Mouse (Mus musculus): ENCODE measurements at regions not wholly inside any gene's neighbourhood (a gene's known extent, or its start where the extent isn't known, plus 50 kb on each side); places are given as distances from the start of the nearest gene placed in this dataset.

DNA sequence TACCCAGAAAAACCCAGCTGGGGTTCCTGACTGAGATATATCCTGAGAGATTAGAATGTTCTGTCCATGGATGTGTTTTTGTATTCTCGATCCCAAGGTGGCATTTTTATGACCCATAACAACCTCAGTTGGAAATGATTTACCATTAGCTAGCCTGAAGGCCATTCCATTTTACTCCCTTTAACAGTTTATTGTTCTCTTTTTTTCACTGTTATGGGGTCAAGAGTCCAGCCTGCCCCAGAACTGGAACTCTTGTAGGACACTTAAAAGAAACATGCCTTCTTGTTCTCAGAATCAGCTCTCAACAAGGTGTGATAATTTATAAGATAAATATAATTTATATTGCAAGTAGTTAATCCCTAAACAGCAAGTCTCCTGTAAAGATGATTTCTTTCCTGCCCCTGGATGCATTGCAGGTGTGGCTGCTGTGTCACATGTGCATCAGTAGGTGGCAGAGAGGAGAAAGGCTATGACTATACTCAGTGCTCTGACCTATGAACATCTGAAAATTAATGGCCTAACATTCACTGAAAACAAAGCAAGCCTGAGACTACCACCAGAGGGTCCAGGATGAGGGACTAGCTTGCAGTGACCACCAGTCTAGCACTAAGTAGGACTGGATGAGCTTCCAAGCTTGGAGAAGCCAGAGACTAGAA, 181.6 kb upstream of the Gm527 start:
- 37% methylated on average over 1 of the region's 1 CpGs for WGBS
- H3K27me3 ChIP-seq, result no peaks in the 10 kb centered on the region
- H3K9ac ChIP-seq (replicated peaks), result no peak overlapping the region
- ATAC-seq (ENCODE audit: insufficient number of reproducible peaks, insufficient read depth, low FRiP score, low TSS enrichment, low read depth), result no peak
- no peak overlapping the region for H3K4me2 ChIP-seq
- H3K4me3 ChIP-seq (replicated peaks), result no peak overlapping the region
- H3K4me1 ChIP-seq (replicated peaks), result no peaks in the 10 kb centered on the region
- no peaks in the 10 kb centered on the region for H3K36me3 ChIP-seq
- no peaks in the 10 kb centered on the region for H3K9me3 ChIP-seq
- H3K27ac ChIP-seq, result no peak overlapping the region

- H3K4me1 ChIP-seq (replicated peaks), result no peaks in the 10 kb centered on the region
- no peak overlapping the region for H3K4me3 ChIP-seq (replicated peaks)
- no peak overlapping the region for H3K27ac ChIP-seq
- H3K36me3 ChIP-seq, result no peaks in the 10 kb centered on the region
- no peak for ATAC-seq (ENCODE audit: insufficient number of reproducible peaks, insufficient read depth, low FRiP score, low TSS enrichment, low read depth)
- H3K4me2 ChIP-seq, result no peak overlapping the region
- no peaks in the 10 kb centered on the region for H3K27me3 ChIP-seq
- no peak overlapping the region for H3K9ac ChIP-seq (replicated peaks)
- no peaks in the 10 kb centered on the region for H3K9me3 ChIP-seq
- 87% methylated on average over 5 of the region's 5 CpGs for WGBS
Measured at GRCm38 (mm10) chr12:64703419-64703818, 214.3 kb upstream of the Gm527 start.

- H3K9ac ChIP-seq (replicated peaks), result no peak overlapping the region
- H3K9me3 ChIP-seq, result no peaks in the 10 kb centered on the region
- no peak overlapping the region for H3K4me3 ChIP-seq (replicated peaks)
- WGBS, result 67% methylated on average over 3 of the region's 3 CpGs
- H3K27me3 ChIP-seq, result no peaks in the 10 kb centered on the region
- no peaks in the 10 kb centered on the region for H3K4me1 ChIP-seq (replicated peaks)
- H3K4me2 ChIP-seq, result no peak overlapping the region
- no peaks in the 10 kb centered on the region for H3K36me3 ChIP-seq
- ATAC-seq (ENCODE audit: insufficient number of reproducible peaks, insufficient read depth, low FRiP score, low TSS enrichment, low read depth), result no peak
- no peak overlapping the region for H3K27ac ChIP-seq
Measured at GRCm38 (mm10) chr12:64701066-64701465, 216.6 kb upstream of the Gm527 start.

DNA sequence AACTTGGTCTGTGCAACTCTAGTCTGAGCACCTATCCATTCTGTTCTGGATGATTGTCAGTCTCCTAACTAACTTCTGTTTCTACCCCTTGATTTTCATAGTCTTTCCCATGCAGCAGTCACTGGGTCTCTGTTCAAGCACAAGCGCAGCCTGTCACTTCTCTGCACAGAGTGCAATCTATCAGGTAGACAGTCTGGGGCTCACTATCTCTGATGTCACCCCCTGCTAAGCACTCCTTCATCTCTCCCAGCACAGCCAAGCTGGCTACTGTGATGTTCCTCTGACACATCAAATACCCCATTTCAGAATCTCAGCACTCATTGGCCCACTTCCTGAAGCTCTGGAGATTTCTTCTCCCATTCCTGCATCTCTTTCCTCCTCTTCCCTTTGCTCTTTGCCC, 220.9 kb upstream of the Fscb start:
- H3K9me3 ChIP-seq, result no peaks in the 10 kb centered on the region
- peaks cover 12% of the 10 kb centered on the region for H3K4me1 ChIP-seq (replicated peaks)
- WGBS, result 63% methylated on average over 1 of the region's 1 CpGs
- no peak overlapping the region for H3K27ac ChIP-seq
- no peak overlapping the region for H3K4me3 ChIP-seq (replicated peaks)
- no peak for ATAC-seq (ENCODE audit: insufficient number of reproducible peaks, insufficient read depth, low FRiP score, low TSS enrichment, low read depth)
- no peak overlapping the region for H3K9ac ChIP-seq (replicated peaks)
- no peaks in the 10 kb centered on the region for H3K36me3 ChIP-seq
- no peaks in the 10 kb centered on the region; the same call in 1 of the 2 replicates for H3K27me3 ChIP-seq
- H3K4me2 ChIP-seq, result no peak overlapping the region

DNA sequence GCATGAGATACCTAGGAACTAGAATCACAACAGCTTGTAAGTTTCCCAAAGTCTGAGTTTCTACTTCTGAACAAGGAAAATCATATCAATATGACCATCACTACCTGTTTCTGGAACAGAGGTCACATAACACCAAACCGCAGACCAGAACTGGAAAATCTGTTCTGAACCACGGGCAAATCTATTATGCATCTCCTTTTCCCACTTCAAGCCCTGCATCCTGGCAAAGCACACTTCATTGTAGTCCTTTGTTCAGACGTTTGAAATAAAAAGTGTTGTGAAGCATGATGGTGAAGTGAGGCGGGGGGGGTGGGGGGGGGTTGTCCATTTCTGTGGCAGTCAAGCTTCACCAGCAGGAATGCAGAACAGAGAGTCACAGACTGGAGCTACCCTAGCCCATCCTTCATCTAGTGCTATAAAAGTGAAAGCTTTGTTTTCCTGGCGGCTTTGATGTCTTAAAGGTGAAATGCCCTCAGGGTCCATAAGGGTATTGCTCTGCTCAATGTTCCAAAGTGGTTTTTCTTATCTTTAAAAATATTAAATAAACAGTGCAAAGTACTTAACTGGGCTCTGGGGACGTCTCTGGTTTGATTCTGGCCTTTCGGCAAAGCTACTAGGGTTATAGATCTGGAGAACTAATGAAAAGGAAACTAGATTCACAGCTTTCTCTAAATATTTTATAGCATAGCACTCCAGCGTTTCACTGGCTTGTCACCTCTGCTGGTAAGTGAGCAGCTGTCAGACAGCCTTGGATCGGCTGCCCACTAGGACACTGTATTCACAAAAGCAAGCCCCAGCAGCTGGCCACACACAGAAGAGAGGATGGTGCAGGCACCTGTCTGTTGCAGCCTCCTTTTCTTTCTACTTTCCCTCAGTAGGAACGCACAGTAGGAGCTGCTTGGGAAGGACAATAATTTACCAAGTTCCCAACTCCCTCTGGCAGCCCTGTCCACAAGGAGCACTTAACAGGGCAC, 218.0 kb upstream of the Fscb start:
- peak overlapping the region; percentile 26 for H3K4me2 ChIP-seq
- WGBS, result 22% methylated on average over 10 of the region's 10 CpGs
- no peak overlapping the region; the same call in 1 of the 2 replicates for H3K9ac ChIP-seq (replicated peaks)
- no peak overlapping the region for H3K4me3 ChIP-seq (replicated peaks)
- peak; percentile 75; the same call in 1 of the 2 replicates for ATAC-seq (ENCODE audit: insufficient number of reproducible peaks, insufficient read depth, low FRiP score, low TSS enrichment, low read depth)
- no peaks in the 10 kb centered on the region for H3K9me3 ChIP-seq
- no peaks in the 10 kb centered on the region for H3K36me3 ChIP-seq
- no peaks in the 10 kb centered on the region; the same call in 1 of the 2 replicates for H3K27me3 ChIP-seq
- H3K4me1 ChIP-seq (replicated peaks), result peaks cover 12% of the 10 kb centered on the region
- no peak overlapping the region for H3K27ac ChIP-seq

DNA sequence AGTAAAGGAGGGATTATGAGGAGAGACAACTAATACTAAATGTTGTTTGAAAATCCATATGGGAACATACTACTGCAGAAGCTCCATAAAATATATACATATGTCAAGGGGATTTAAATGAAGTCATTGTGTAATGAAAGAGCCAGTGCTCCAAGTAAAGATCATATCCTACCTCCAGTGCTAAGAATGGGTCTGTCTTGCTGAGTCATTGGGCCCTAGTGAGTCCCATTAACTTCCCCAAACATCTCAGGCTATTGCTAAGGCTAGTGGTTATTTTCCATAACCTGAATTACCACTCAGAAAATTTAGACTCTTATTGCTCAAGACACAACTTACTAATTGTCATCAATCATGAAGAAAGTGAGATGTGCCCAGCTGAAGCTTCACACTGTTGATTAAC, 215.2 kb upstream of the Fscb start:
- Histone ChIP-seq H3K27ac (no peak overlapping the region), H3K4me1 (replicated peaks) (peaks cover 12% of the 10 kb centered on the region), H3K27me3 (no peaks in the 10 kb centered on the region; the same call in 1 of the 2 replicates), H3K4me2 (no peak overlapping the region), H3K4me3 (replicated peaks) (no peak overlapping the region), H3K36me3 (no peaks in the 10 kb centered on the region), H3K9ac (replicated peaks) (no peak overlapping the region), H3K9me3 (no peaks in the 10 kb centered on the region)
- no peak for ATAC-seq (ENCODE audit: insufficient number of reproducible peaks, insufficient read depth, low FRiP score, low TSS enrichment, low read depth)

DNA sequence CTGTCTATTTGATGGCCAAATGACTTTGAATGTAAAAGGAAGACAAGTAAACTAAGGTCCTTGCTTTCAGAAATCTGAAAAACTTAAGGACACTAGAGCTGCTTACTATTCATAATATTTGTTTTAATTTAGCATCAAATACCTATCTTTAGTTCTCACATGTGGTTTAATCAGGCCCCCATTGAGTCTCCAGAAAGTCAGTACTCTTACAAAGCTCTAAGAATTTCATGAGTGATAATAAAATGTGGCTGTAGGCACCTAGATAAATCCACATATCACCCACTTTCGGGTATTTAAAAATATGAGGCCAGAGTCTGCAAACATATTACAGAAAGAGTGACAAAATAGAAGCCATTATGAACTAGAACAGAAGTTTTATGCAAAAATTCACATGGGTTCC, 214.1 kb upstream of the Fscb start:
- no peak overlapping the region for H3K9ac ChIP-seq (replicated peaks)
- 80% methylated on average over 1 of the region's 1 CpGs for WGBS

GRCm38 (mm10) chr12:64640864-64641416, 166.4 kb upstream of the Fscb start:
- H3K4me1 ChIP-seq (replicated peaks), result no peaks in the 10 kb centered on the region
- no peaks in the 10 kb centered on the region for H3K36me3 ChIP-seq
- no peak overlapping the region for H3K4me3 ChIP-seq (replicated peaks)
- no peaks in the 10 kb centered on the region for H3K9me3 ChIP-seq
- no peaks in the 10 kb centered on the region for H3K27me3 ChIP-seq
- no peak overlapping the region for H3K9ac ChIP-seq (replicated peaks)
- WGBS, result 49% methylated on average over 1 of the region's 1 CpGs
- no peak overlapping the region for H3K27ac ChIP-seq
- H3K4me2 ChIP-seq, result no peak overlapping the region
- ATAC-seq (ENCODE audit: insufficient number of reproducible peaks, insufficient read depth, low FRiP score, low TSS enrichment, low read depth), result no peak

More for the DNA sequence above, 214.1 kb upstream of the Fscb start:
- Histone ChIP-seq H3K9me3 (no peaks in the 10 kb centered on the region), H3K27ac (no peak overlapping the region), H3K4me2 (no peak overlapping the region), H3K4me3 (replicated peaks) (no peak overlapping the region), H3K4me1 (replicated peaks) (peaks cover 12% of the 10 kb centered on the region), H3K27me3 (no peaks in the 10 kb centered on the region), H3K36me3 (no peaks in the 10 kb centered on the region)
- no peak for ATAC-seq (ENCODE audit: insufficient number of reproducible peaks, insufficient read depth, low FRiP score, low TSS enrichment, low read depth)

DNA sequence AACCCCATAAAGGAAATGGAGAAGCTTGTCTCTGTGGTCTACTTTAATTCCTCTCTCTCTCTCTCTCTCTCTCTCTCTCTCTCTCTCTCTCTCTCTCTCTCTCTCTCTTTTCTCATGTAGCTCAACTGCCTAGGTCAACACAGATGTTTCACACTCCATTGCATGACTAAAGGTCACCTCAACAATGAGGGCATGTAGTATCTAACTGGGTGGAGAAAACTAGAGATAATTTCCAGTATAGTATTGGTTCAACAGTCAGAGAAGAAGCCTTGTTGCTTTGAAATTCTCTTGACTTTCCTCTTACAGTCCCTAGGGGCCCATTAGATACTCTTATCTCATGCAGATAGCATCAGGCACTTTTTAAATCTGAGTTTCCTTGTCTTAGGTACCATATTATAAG, 140.4 kb upstream of the Fscb start:
- no peak overlapping the region for H3K9ac ChIP-seq (replicated peaks)
- H3K4me2 ChIP-seq, result no peak overlapping the region
- no peak for ATAC-seq (ENCODE audit: insufficient number of reproducible peaks, insufficient read depth, low FRiP score, low TSS enrichment, low read depth)
- no peaks in the 10 kb centered on the region for H3K36me3 ChIP-seq
- H3K27me3 ChIP-seq, result no peaks in the 10 kb centered on the region
- H3K4me3 ChIP-seq (replicated peaks), result no peak overlapping the region
- no peaks in the 10 kb centered on the region for H3K4me1 ChIP-seq (replicated peaks)
- H3K27ac ChIP-seq, result no peak overlapping the region
- no peaks in the 10 kb centered on the region for H3K9me3 ChIP-seq
